Mouse (Mus musculus) neural tube, embryonic 14.5 days (tissue): ENCODE data around the gene Bag1. TPM values are rescaled to one million over a fixed set of nuclear protein-coding genes. Genes with fewer than 3 reads are reported as not detected.

ENCODE experiments used
- microRNA-seq: library from miRNA; unstranded; fragments of <30 nt; microRNA quantifications from one replicate; pipeline ENCODE4, GENCODE M21; 2016
- polyA plus RNA-seq: library from polyadenylated mRNA; unstranded; fragments of >200 nt; fragmentation: Nextera tagmentation; extraction: Ambion mirVana; gene quantifications from 2 replicates; pipeline ENCODE4 v1.2.1, GENCODE M21; 2014

The Bag1 gene
- polyA plus RNA-seq, 1 experiment from 2014 or later = 195 TPM

Small RNA genes within 50 kb of the gene (microRNA-seq; reads per million reads assigned to microRNA genes)
- 1.4 reads per million for gene Mir3094

Other genes starting within 250 kb of the Bag1 start
- 47.4 and 52.4 TPM in 2 replicates for gene Aptx, start 245.1 kb downstream of the Bag1 start, polyA plus RNA-seq
- gene Dnaja1, start 226.1 kb downstream of the Bag1 start, polyA plus RNA-seq = 653 and 702 TPM in 2 replicates
- gene Smu1, start 190.4 kb downstream of the Bag1 start, polyA plus RNA-seq = 117 and 125 TPM in 2 replicates
- gene B4galt1, start 94.3 kb downstream of the Bag1 start, polyA plus RNA-seq = 5.2 and 9.9 TPM in 2 replicates
- gene Spink4, start 28.2 kb downstream of the Bag1 start, polyA plus RNA-seq = not detected in 2 replicates
- 145 and 154 TPM in 2 replicates for gene Chmp5, start 113 bp upstream of the Bag1 start, polyA plus RNA-seq
- 122 and 126 TPM in 2 replicates for gene Nfx1, start 22.6 kb upstream of the Bag1 start, polyA plus RNA-seq
- gene Aqp7, start 99.8 kb upstream of the Bag1 start, polyA plus RNA-seq = not detected in 2 replicates
- 0.19 TPM in 1 of 2 replicates, not detected in the other for gene Aqp3, start 149.9 kb upstream of the Bag1 start, polyA plus RNA-seq
- gene Nol6, start 176.2 kb upstream of the Bag1 start, polyA plus RNA-seq = 34.8 and 36.1 TPM in 2 replicates
- 57.5 and 70.7 TPM in 2 replicates for gene Ube2r2, start 187.4 kb upstream of the Bag1 start, polyA plus RNA-seq